Mouse (Mus musculus) liver, embryonic 11.5 days (tissue): ENCODE data around the gene Mus81. TPM values are rescaled to one million over a fixed set of nuclear protein-coding genes. Genes with fewer than 3 reads are reported as not detected.
A peak's percentile ranks its signal among the peaks of the same experiment; 100 is the strongest.

Source experiments
- ATAC-seq: fragments of 200-750 bp; cut with Nextera tagmentation; replicated peaks from 2 replicates; pipeline ENCODE4 v1.8.0; 2017; ENCODE audit warnings: moderate number of reproducible peaks, mild to moderate bottlenecking, moderate TSS enrichment, moderate library complexity; ENCODE audit not compliant: low FRiP score
- DNase-seq: peaks from one replicate; pipeline ENCODE4 v3.0.0-alpha.2; 2017; ENCODE audit warnings: low spot score
- H3K27ac ChIP-seq: fragments of 300-500 bp; sonication (generic); 2 replicates; pipeline ENCODE4 v1.5.1; 2014; ENCODE audit warnings: mild to moderate bottlenecking, low read depth, low read length, control low read depth
- H3K27me3 ChIP-seq: fragments of 300-500 bp; sonication (generic); replicated peaks from 2 replicates; pipeline ENCODE4 v1.6.1; 2014; ENCODE audit warnings: low read length, mixed read lengths; ENCODE audit not compliant: control insufficient read depth, insufficient read depth
- H3K36me3 ChIP-seq: fragments of 300-500 bp; sonication (generic); 2 replicates; pipeline ENCODE4 v1.6.1; 2014; ENCODE audit warnings: mild to moderate bottlenecking, low read length, moderate library complexity, mixed read lengths; ENCODE audit not compliant: control insufficient read depth, insufficient read depth
- H3K4me1 ChIP-seq: fragments of 300-500 bp; sonication (generic); replicated peaks from 2 replicates; pipeline ENCODE4 v1.6.1; 2014; ENCODE audit warnings: low read length, mixed read lengths; ENCODE audit not compliant: control insufficient read depth, insufficient read depth
- H3K4me2 ChIP-seq: fragments of 300-500 bp; sonication (generic); 2 replicates; pipeline ENCODE4 v1.6.1; 2014; ENCODE audit warnings: mild to moderate bottlenecking, control low read depth, moderate library complexity
- H3K4me3 ChIP-seq: fragments of 300-500 bp; sonication (generic); 2 replicates; pipeline ENCODE4 v1.5.1; 2014; ENCODE audit warnings: low read depth, low read length, control low read depth
- H3K9ac ChIP-seq: fragments of 300-500 bp; sonication (generic); 2 replicates; pipeline ENCODE4 v1.6.1; 2014; ENCODE audit warnings: low read depth, low read length, control low read depth
- H3K9me3 ChIP-seq: fragments of 300-500 bp; sonication (generic); 2 replicates; pipeline ENCODE4 v1.6.1; 2016; ENCODE audit warnings: low read length, inconsistent platforms, mixed read lengths; ENCODE audit not compliant: control insufficient read depth
- WGBS: fragments of 180-500 bp; shearing (Covaris S2); extraction: QIAGEN DNeasy Blood & Tissue Kit; methylation state at CpG from one replicate; pipeline ENCODE4 v1.1.7; 2014; 5-methylcytosine and 5-hydroxymethylcytosine counted together
- polyA plus RNA-seq: library from polyadenylated mRNA; unstranded; fragments of >200 nt; fragmentation: Nextera tagmentation; extraction: Ambion mirVana; gene quantifications from 2 replicates; pipeline ENCODE4 v1.2.1, GENCODE M21; 2014

Gene Mus81
- polyA plus RNA-seq, 1 experiment from 2014 or later, result 33.8 TPM

- Histone ChIP-seq H3K36me3 (0 out of 2 replicates have a peak, but pooled peaks cover 2% of the 10 kb centered on the region), H3K9ac (peak within 1 kb of the TSS; percentile 86), H3K9me3 (no peaks in the 10 kb centered on the region), H3K4me3 (peak within 1 kb of the TSS; percentile 87), H3K27me3 (no peaks in the 10 kb centered on the region), H3K4me2 (peak within 1 kb of the TSS; percentile 90), H3K27ac (peak within 1 kb of the TSS; percentile 78), H3K4me1 (peaks cover 33% of the 10 kb centered on the region)
- 15% methylated on average over 14 of the region's 14 CpGs for WGBS
- DNase-seq, result no peak
- ATAC-seq, result 0 out of 2 replicates have a peak, but pooled peaks have one; percentile 3
Observed at GRCm38 (mm10) chr19:5457746-5458442, 30.3 kb downstream of the Mus81 start, which contains the start of gene Ccdc85b. Ccdc85b (minus strand) TSS chr19:5457894.

GRCm38 (mm10) chr19:5456922-5457745 is 31.1 kb downstream of the Mus81 start:
- H3K4me2 ChIP-seq, result peak overlapping the region; percentile 90
- 0 out of 2 replicates have a peak, but pooled peaks cover 2% of the 10 kb centered on the region for H3K36me3 ChIP-seq
- peak; percentile 88 for ATAC-seq
- DNase-seq, result peak; percentile 96
- H3K4me1 ChIP-seq, result peaks cover 33% of the 10 kb centered on the region
- under 1% methylated on average over 70 of the region's 70 CpGs for WGBS
- H3K27ac ChIP-seq, result peak overlapping the region; percentile 78
- peak overlapping the region; percentile 86 for H3K9ac ChIP-seq
- H3K4me3 ChIP-seq, result peak overlapping the region; percentile 87
- H3K27me3 ChIP-seq, result no peaks in the 10 kb centered on the region
- H3K9me3 ChIP-seq, result no peaks in the 10 kb centered on the region

GRCm38 (mm10) chr19:5456241-5456921 is 31.8 kb downstream of the Mus81 start:
- H3K36me3 ChIP-seq, result 0 out of 2 replicates have a peak, but pooled peaks cover 2% of the 10 kb centered on the region
- peak overlapping the region; percentile 90 for H3K4me2 ChIP-seq
- peak overlapping the region; percentile 87 for H3K4me3 ChIP-seq
- H3K9ac ChIP-seq, result peak overlapping the region; percentile 86
- peak overlapping the region; percentile 78 for H3K27ac ChIP-seq
- ATAC-seq, result no peak
- H3K9me3 ChIP-seq, result no peaks in the 10 kb centered on the region
- DNase-seq, result no peak
- 4% methylated on average over 26 of the region's 26 CpGs for WGBS
- peaks cover 31% of the 10 kb centered on the region for H3K4me1 ChIP-seq
- H3K27me3 ChIP-seq, result no peaks in the 10 kb centered on the region

GRCm38 (mm10) chr19:5455568-5455967 is 32.6 kb downstream of the Mus81 start:
- Histone ChIP-seq H3K27ac (no peak overlapping the region), H3K27me3 (no peaks in the 10 kb centered on the region), H3K4me1 (peaks cover 25% of the 10 kb centered on the region), H3K4me3 (peak overlapping the region; percentile 87), H3K4me2 (peak overlapping the region; percentile 90), H3K9me3 (no peaks in the 10 kb centered on the region), H3K36me3 (0 out of 2 replicates have a peak, but pooled peaks cover 2% of the 10 kb centered on the region), H3K9ac (peak overlapping the region; percentile 23; the same call in 1 of the 2 replicates)
- WGBS, result 71% methylated on average over 8 of the region's 8 CpGs
- DNase-seq (no peak), ATAC-seq (no peak)

- Histone ChIP-seq H3K4me1 (peaks cover 25% of the 10 kb centered on the region), H3K27me3 (no peaks in the 10 kb centered on the region), H3K9ac (no peak overlapping the region), H3K27ac (no peak overlapping the region), H3K4me2 (peak overlapping the region; percentile 90), H3K4me3 (peak overlapping the region; percentile 87; the same call in 1 of the 2 replicates), H3K36me3 (0 out of 2 replicates have a peak, but pooled peaks cover 2% of the 10 kb centered on the region), H3K9me3 (no peaks in the 10 kb centered on the region)
- ATAC-seq, result no peak
- no peak for DNase-seq
- WGBS, result 78% methylated on average over 12 of the region's 12 CpGs
Observed at GRCm38 (mm10) chr19:5455037-5455436, 33.2 kb downstream of the Mus81 start.

- 0 out of 2 replicates have a peak, but pooled peaks cover 2% of the 10 kb centered on the region for H3K36me3 ChIP-seq
- H3K27me3 ChIP-seq, result peaks cover 25% of the 10 kb centered on the region
- H3K4me1 ChIP-seq, result peaks cover 33% of the 10 kb centered on the region
- ATAC-seq (no peak), DNase-seq (no peak)
- 68% methylated on average over 6 of the region's 6 CpGs for WGBS
- H3K9ac ChIP-seq, result no peak overlapping the region
- H3K4me3 ChIP-seq, result no peak overlapping the region
- H3K4me2 ChIP-seq, result no peak overlapping the region
- H3K27ac ChIP-seq, result no peak overlapping the region
- H3K9me3 ChIP-seq, result no peaks in the 10 kb centered on the region
Observed at GRCm38 (mm10) chr19:5451766-5452165, 36.4 kb downstream of the Mus81 start.

GRCm38 (mm10) chr19:5449673-5450072 is 38.5 kb downstream of the Mus81 start:
- Histone ChIP-seq H3K4me3 (no peak overlapping the region), H3K36me3 (0 out of 2 replicates have a peak, but pooled peaks cover 2% of the 10 kb centered on the region), H3K9ac (no peak overlapping the region), H3K4me1 (peaks cover 15% of the 10 kb centered on the region), H3K27me3 (peaks cover 30% of the 10 kb centered on the region), H3K4me2 (no peak overlapping the region), H3K9me3 (no peaks in the 10 kb centered on the region), H3K27ac (no peak overlapping the region)
- WGBS, result 78% methylated on average over 3 of the region's 3 CpGs
- no peak for ATAC-seq
- no peak for DNase-seq
